Mouse (Mus musculus) liver, embryonic 16.5 days (tissue): ENCODE measurements at regions not wholly inside any gene's neighbourhood (a gene's known extent, or its start where the extent isn't known, plus 50 kb on each side); places are given as distances from the start of the nearest gene placed in this dataset.

ENCODE experiments used
- ATAC-seq: fragments of 200-750 bp; cut with Nextera tagmentation; 2 replicates; pipeline ENCODE4 v1.8.0; 2017; ENCODE audit warnings: low read depth, mild to moderate bottlenecking, moderate number of reproducible peaks, moderate library complexity
- H3K27ac ChIP-seq: fragments of 300-500 bp; sonication (generic); 2 replicates; pipeline ENCODE4 v1.5.1; 2014; ENCODE audit warnings: mild to moderate bottlenecking, low read length
- H3K27me3 ChIP-seq: fragments of 300-500 bp; sonication (generic); 2 replicates; pipeline ENCODE4 v1.6.1; 2014; ENCODE audit warnings: low read depth, low read length, mixed read lengths; ENCODE audit not compliant: control insufficient read depth, insufficient read depth
- H3K36me3 ChIP-seq: fragments of 300-500 bp; sonication (generic); 2 replicates; pipeline ENCODE4 v1.6.1; 2014; ENCODE audit warnings: mild to moderate bottlenecking; ENCODE audit not compliant: control insufficient read depth, insufficient read depth
- H3K4me1 ChIP-seq: fragments of 300-500 bp; sonication (generic); 2 replicates; pipeline ENCODE4 v1.6.1; 2014; ENCODE audit warnings: low read depth, low read length, mixed read lengths; ENCODE audit not compliant: control insufficient read depth
- H3K4me2 ChIP-seq: fragments of 300-500 bp; sonication (generic); 2 replicates; pipeline ENCODE4 v1.6.1; 2014; ENCODE audit warnings: low read depth, low read length, mixed read lengths
- H3K4me3 ChIP-seq: fragments of 300-500 bp; sonication (generic); 2 replicates; pipeline ENCODE4 v1.5.1; 2014; ENCODE audit warnings: low read depth, mild to moderate bottlenecking, low read length
- H3K9ac ChIP-seq: fragments of 300-500 bp; sonication (generic); 2 replicates; pipeline ENCODE4 v1.6.1; 2014; ENCODE audit warnings: low read depth, low read length
- H3K9me3 ChIP-seq: fragments of 300-500 bp; sonication (generic); replicated peaks from 2 replicates; pipeline ENCODE4 v1.6.1; 2016; ENCODE audit warnings: low read length; ENCODE audit not compliant: control insufficient read depth
- WGBS: fragments of 180-500 bp; shearing (Covaris S2); extraction: QIAGEN DNeasy Blood & Tissue Kit; methylation state at CpG from one replicate; pipeline ENCODE4 v1.1.7; 2014; ENCODE audit not compliant: insufficient replicate concordance; 5-methylcytosine and 5-hydroxymethylcytosine counted together

DNA sequence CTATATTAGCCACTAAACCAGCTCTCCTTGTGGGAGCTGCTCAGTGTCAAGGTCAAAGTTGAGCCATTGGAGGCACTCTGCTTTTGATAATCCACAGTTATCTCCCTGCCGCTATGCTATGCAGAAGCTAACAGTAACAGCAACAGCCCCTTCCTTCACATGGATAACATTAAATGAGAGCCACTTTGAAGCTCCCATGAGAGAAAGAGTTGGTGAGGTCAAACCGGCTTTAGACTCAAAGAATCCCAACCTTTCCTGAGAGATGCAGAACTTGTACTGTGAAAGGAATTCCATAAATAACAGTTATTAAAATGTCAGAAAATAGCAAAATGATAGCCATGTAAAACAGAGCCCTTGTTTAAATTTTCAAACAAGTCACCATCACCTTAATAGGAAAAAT lies 316.1 kb upstream of the Gm9747 start:
- no peaks in the 10 kb centered on the region for H3K4me1 ChIP-seq
- no peak overlapping the region for H3K9ac ChIP-seq
- H3K4me2 ChIP-seq = no peak overlapping the region
- 52% methylated on average over 2 of the region's 2 CpGs for WGBS
- no peaks in the 10 kb centered on the region for H3K9me3 ChIP-seq
- no peak overlapping the region for H3K27ac ChIP-seq
- H3K36me3 ChIP-seq = no peaks in the 10 kb centered on the region
- ATAC-seq = no peak
- no peaks in the 10 kb centered on the region for H3K27me3 ChIP-seq
- H3K4me3 ChIP-seq = no peak overlapping the region

GRCm38 (mm10) chr1:81927721-81928120 lies 305.2 kb upstream of the Gm9747 start:
- no peak overlapping the region for H3K9ac ChIP-seq
- ATAC-seq = no peak
- no peak overlapping the region for H3K4me3 ChIP-seq
- H3K4me2 ChIP-seq = no peak overlapping the region
- no peaks in the 10 kb centered on the region for H3K27me3 ChIP-seq
- H3K27ac ChIP-seq = no peak overlapping the region
- WGBS = 64% methylated on average over 5 of the region's 5 CpGs
- H3K36me3 ChIP-seq = no peaks in the 10 kb centered on the region
- H3K4me1 ChIP-seq = no peaks in the 10 kb centered on the region
- no peaks in the 10 kb centered on the region for H3K9me3 ChIP-seq

DNA sequence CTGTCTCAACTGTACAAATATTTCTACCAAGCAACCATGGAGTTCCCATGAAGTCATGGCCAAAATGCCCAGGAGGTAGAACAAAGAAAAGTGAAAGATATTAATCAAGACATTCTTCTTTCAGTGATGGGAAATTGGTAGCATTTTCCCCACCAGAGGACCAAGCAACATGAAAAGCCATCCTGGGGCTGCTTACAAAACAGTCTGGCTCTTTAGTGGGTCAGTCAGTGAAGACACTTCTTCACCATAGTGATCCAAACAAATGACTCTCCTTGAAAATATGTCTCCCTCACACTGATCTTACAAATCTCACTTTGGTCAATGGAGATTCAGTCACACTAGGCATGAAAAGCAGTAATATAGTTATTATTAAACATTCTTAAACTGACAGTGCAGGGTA lies 299.8 kb upstream of the Gm9747 start:
- H3K4me2 ChIP-seq = no peak overlapping the region
- no peaks in the 10 kb centered on the region for H3K9me3 ChIP-seq
- H3K4me3 ChIP-seq = no peak overlapping the region
- H3K4me1 ChIP-seq = no peaks in the 10 kb centered on the region
- no peaks in the 10 kb centered on the region for H3K27me3 ChIP-seq
- H3K9ac ChIP-seq = no peak overlapping the region
- no peaks in the 10 kb centered on the region for H3K36me3 ChIP-seq
- ATAC-seq = no peak
- no peak overlapping the region for H3K27ac ChIP-seq

DNA sequence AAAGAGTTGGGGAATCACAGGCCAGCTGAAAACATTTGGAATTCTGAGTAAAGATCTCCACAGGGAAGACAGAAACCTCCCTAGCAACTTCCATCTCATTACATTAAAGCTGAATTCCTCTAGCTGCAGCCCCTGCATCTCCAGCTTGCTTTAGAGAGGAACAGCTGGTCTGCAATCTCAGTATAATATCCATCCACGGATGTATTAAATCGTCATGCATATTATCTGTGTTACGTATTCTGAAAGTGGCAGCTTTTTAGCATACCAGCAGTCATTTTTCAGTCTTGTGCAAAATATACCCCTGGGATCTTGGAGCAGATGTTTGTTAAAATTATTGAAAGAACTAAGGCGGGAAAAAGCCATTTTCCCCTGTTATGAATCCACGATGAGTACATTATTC lies 287.7 kb upstream of the Gm9747 start:
- Histone ChIP-seq H3K9ac (no peak overlapping the region), H3K27ac (no peak overlapping the region), H3K4me3 (no peak overlapping the region), H3K4me1 (no peaks in the 10 kb centered on the region), H3K36me3 (no peaks in the 10 kb centered on the region), H3K27me3 (no peaks in the 10 kb centered on the region), H3K4me2 (no peak overlapping the region), H3K9me3 (no peaks in the 10 kb centered on the region)
- 59% methylated on average over 5 of the region's 5 CpGs for whole genome bisulfite sequencing
- no peak for ATAC-seq

- H3K9me3 ChIP-seq = no peaks in the 10 kb centered on the region
- H3K27me3 ChIP-seq = no peaks in the 10 kb centered on the region
- no peaks in the 10 kb centered on the region for H3K36me3 ChIP-seq
- no peak overlapping the region for H3K9ac ChIP-seq
- ATAC-seq = no peak
- H3K4me3 ChIP-seq = no peak overlapping the region
- H3K4me1 ChIP-seq = no peaks in the 10 kb centered on the region
- H3K27ac ChIP-seq = no peak overlapping the region
- 48% methylated on average over 3 of the region's 3 CpGs for WGBS
- no peak overlapping the region for H3K4me2 ChIP-seq
These were observed 282.8 kb upstream of the Gm9747 start for GRCm38 (mm10) chr1:81950140-81950550.

DNA sequence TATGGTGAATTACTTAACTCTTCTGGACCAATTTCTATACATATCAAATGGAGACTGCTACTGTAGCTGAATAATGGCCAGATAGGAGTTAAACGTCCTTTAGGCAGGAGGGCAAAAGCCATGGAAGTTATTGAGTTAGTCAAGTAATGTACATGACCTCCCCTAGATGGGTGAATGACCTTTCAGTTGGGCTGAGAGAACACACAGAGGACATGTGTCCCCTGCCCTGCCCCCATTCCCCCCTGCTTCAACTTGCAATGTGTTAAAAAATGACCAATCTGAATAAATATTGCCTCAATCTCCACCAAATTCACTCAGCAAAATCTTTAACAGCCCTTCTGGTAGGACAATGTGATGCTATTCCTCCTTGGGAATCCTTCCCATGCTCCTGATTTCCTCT lies 282.1 kb upstream of the Gm9747 start:
- no peaks in the 10 kb centered on the region for H3K36me3 ChIP-seq
- no peak overlapping the region for H3K4me3 ChIP-seq
- H3K27me3 ChIP-seq = no peaks in the 10 kb centered on the region
- no peaks in the 10 kb centered on the region for H3K9me3 ChIP-seq
- no peak overlapping the region for H3K4me2 ChIP-seq
- no peaks in the 10 kb centered on the region for H3K4me1 ChIP-seq
- H3K9ac ChIP-seq = no peak overlapping the region
- ATAC-seq = peak; percentile 55; the same call in 1 of the 2 replicates
- WGBS = 28% methylated on average over 1 of the region's 1 CpGs
- no peak overlapping the region for H3K27ac ChIP-seq

- Histone ChIP-seq H3K4me2 (no peak overlapping the region), H3K27ac (no peak overlapping the region), H3K4me1 (no peaks in the 10 kb centered on the region), H3K4me3 (no peak overlapping the region), H3K36me3 (no peaks in the 10 kb centered on the region), H3K27me3 (no peaks in the 10 kb centered on the region), H3K9me3 (no peaks in the 10 kb centered on the region), H3K9ac (no peak overlapping the region)
- ATAC-seq = no peak
- 58% methylated on average over 4 of the region's 4 CpGs for WGBS
These were observed 281.4 kb upstream of the Gm9747 start for GRCm38 (mm10) chr1:81951493-81952011.

DNA sequence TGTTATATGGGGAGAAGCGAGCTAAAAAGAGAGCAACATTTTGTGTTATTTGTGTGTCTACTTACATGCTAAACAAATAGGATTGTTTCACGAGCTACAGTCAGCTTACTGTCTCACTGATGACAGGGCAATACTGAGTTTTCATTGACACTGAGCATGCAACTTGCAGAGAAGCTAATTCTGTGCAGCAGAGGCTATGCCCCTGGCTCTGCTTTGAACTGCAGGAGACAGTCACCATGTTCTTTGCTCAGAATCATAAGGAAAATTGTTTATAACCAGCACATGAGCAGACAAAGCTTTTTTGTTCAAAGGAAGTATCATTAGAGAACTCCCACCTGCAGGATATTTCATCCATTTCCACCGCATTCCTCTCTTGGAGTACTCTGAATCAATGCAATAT lies 280.8 kb upstream of the Gm9747 start:
- no peak overlapping the region for H3K9ac ChIP-seq
- H3K4me3 ChIP-seq = no peak overlapping the region
- no peak overlapping the region for H3K4me2 ChIP-seq
- H3K27me3 ChIP-seq = no peaks in the 10 kb centered on the region
- H3K36me3 ChIP-seq = no peaks in the 10 kb centered on the region
- WGBS = 47% methylated on average over 3 of the region's 3 CpGs
- no peaks in the 10 kb centered on the region for H3K9me3 ChIP-seq
- H3K4me1 ChIP-seq = no peaks in the 10 kb centered on the region
- ATAC-seq = no peak
- no peak overlapping the region for H3K27ac ChIP-seq

GRCm38 (mm10) chr1:81954507-81954906 lies 278.4 kb upstream of the Gm9747 start:
- Histone ChIP-seq H3K9ac (no peak overlapping the region), H3K36me3 (no peaks in the 10 kb centered on the region), H3K9me3 (no peaks in the 10 kb centered on the region), H3K27me3 (no peaks in the 10 kb centered on the region), H3K4me2 (no peak overlapping the region), H3K27ac (no peak overlapping the region), H3K4me3 (no peak overlapping the region), H3K4me1 (no peaks in the 10 kb centered on the region)
- ATAC-seq = no peak
- 53% methylated on average over 2 of the region's 2 CpGs for WGBS

- 65% methylated on average over 1 of the region's 1 CpGs for WGBS
- no peaks in the 10 kb centered on the region for H3K4me1 ChIP-seq
These were observed 265.9 kb upstream of the Gm9747 start for GRCm38 (mm10) chr1:81967062-81967461.

More at GRCm38 (mm10) chr1:81967062-81967461, 265.9 kb upstream of the Gm9747 start:
- Histone ChIP-seq H3K9me3 (no peaks in the 10 kb centered on the region), H3K27me3 (no peaks in the 10 kb centered on the region), H3K4me3 (no peak overlapping the region), H3K27ac (no peak overlapping the region), H3K4me2 (no peak overlapping the region), H3K36me3 (no peaks in the 10 kb centered on the region), H3K9ac (no peak overlapping the region)
- ATAC-seq = no peak
